ENCODE assay signal across 8 mouse cellular contexts in genomic region chr4:148139767-148140097, GRCm38 (mm10). TPM values are rescaled to one million over a fixed set of nuclear protein-coding genes. Genes with fewer than 3 reads are reported as not detected.
DNase-seq lines count a peak whose midpoint lies in the region; ATAC-seq and TF ChIP-seq lines count a peak whose summit lies in the region.

No protein-coding gene starts in this region.

- no peak for TF ChIP-seq CTCF in G1E (IDR thresholded peaks at IDR 0.05; ENCODE audit: low read depth, low read length)

- H3K27me3 ChIP-seq in heart, embryonic 11.5 days (ENCODE audit: control insufficient read depth, insufficient read depth, low read length), result peaks cover 18% of the 10 kb centered on the region
- H3K27me3 ChIP-seq in G1E (ENCODE audit: insufficient read depth, low read length), result peaks cover 22% of the 10 kb centered on the region
- H3K27me3 ChIP-seq in hindbrain, embryonic 10.5 days (ENCODE audit: insufficient read depth, poor library complexity, severe bottlenecking), result peaks cover 22% of the 10 kb centered on the region

- ATAC-seq in heart, embryonic 11.5 days (replicated peaks; ENCODE audit: insufficient number of reproducible peaks, low FRiP score, low TSS enrichment), result no peak
- peak; percentile 10; the same call in 1 of the 2 replicates for ATAC-seq in G1E (ENCODE audit: extremely low read depth, insufficient number of reproducible peaks, low FRiP score, poor library complexity, severe bottlenecking)
- peak; percentile 37 for ATAC-seq in megakaryocyte progenitor cell, adult 5-6 weeks (replicated peaks; ENCODE audit: poor library complexity)

- DNase-seq in heart, postnatal 4 days, result no peak
- DNase-seq in G1E (ENCODE audit: low spot score), result no peak
- DNase-seq in hindbrain, embryonic 10.5 days (ENCODE audit: low spot score), result no peak
- no peak for DNase-seq in urinary bladder, adult 18-20 months (ENCODE audit: low spot score in 2 of 2)
- DNase-seq in thymus, postnatal 14 days, result no peak
- no peak for DNase-seq in embryo, embryonic 10 days (ENCODE audit: low spot score)

- H3K9me3 ChIP-seq in heart, embryonic 11.5 days (replicated peaks; ENCODE audit: control insufficient read depth, low read length), result no peaks in the 10 kb centered on the region
- no peaks in the 10 kb centered on the region for H3K9me3 ChIP-seq in G1E (replicated peaks)
- H3K9me3 ChIP-seq in hindbrain, embryonic 10.5 days, result no peaks in the 10 kb centered on the region

- 1% methylated on average over 12 of the region's 12 CpGs for WGBS in heart, embryonic 11.5 days (ENCODE audit: insufficient replicate concordance)
- WGBS in hindbrain, embryonic 10.5 days, result 1% methylated on average over 12 of the region's 12 CpGs

- H3K4me2 ChIP-seq in heart, embryonic 11.5 days, result peak overlapping the region; percentile 87

- H3K27ac ChIP-seq in heart, embryonic 11.5 days (ENCODE audit: low read depth, low read length), result no peak overlapping the region
- peak overlapping the region; percentile 90 for H3K27ac ChIP-seq in hindbrain, embryonic 10.5 days

- H3K4me1 ChIP-seq in heart, embryonic 11.5 days (ENCODE audit: control insufficient read depth, insufficient read depth, low read length), result no peaks in the 10 kb centered on the region; the same call in none of the 2 replicates
- peaks cover 24% of the 10 kb centered on the region for H3K4me1 ChIP-seq in G1E (ENCODE audit: insufficient read depth, low read depth, low read length)
- peaks cover 26% of the 10 kb centered on the region for H3K4me1 ChIP-seq in hindbrain, embryonic 10.5 days (replicated peaks)

- peak overlapping the region; percentile 82 for H3K4me3 ChIP-seq in heart, embryonic 11.5 days (ENCODE audit: low read depth, low read length)
- peak overlapping the region; percentile 88 for H3K4me3 ChIP-seq in G1E (ENCODE audit: low read depth, low read length)
- peak overlapping the region; percentile 79 for H3K4me3 ChIP-seq in hindbrain, embryonic 10.5 days

- peak overlapping the region; percentile 79; the same call in 1 of the 2 replicates for H3K9ac ChIP-seq in heart, embryonic 11.5 days (ENCODE audit: low read depth, low read length)

- no peaks in the 10 kb centered on the region for H3K36me3 ChIP-seq in heart, embryonic 11.5 days (ENCODE audit: control insufficient read depth, insufficient read depth, low read length)
- peaks cover 22% of the 10 kb centered on the region for H3K36me3 ChIP-seq in G1E (replicated peaks)
- H3K36me3 ChIP-seq in hindbrain, embryonic 10.5 days, result peaks cover 15% of the 10 kb centered on the region

RNA-seq across cellular contexts. Expression of gene Draxin, which starts 9.2 kb away (rescaled TPM):
- 0.06 and 0.16 TPM in 2 replicates for polyA plus RNA-seq in heart, embryonic 11.5 days (2014; fragmentation: Nextera tagmentation; extraction: Ambion mirVana)
- total RNA-seq in heart, postnatal 4 days (2021), result not detected
- not detected in 2 replicates for total RNA-seq in G1E (2014; fragmentation: Nextera tagmentation)
- total RNA-seq in G1E (2017), result under 0.01 and 0.16 TPM in 2 replicates
- not detected in 2 replicates for polyA plus RNA-seq in G1E (2012)
- polyA plus RNA-seq in hindbrain, embryonic 10.5 days (2016; fragmentation: Nextera tagmentation; extraction: Ambion mirVana), result 6.5 and 13.1 TPM in 2 replicates
- not detected in 2 replicates for total RNA-seq in megakaryocyte progenitor cell, adult 5-6 weeks (2015)
- total RNA-seq in megakaryocyte progenitor cell, adult 5-6 weeks (2017), result not detected in 2 replicates

RNA-seq across cellular contexts. Expression of gene Mad2l2, which starts 9.5 kb away (rescaled TPM):
- polyA plus RNA-seq in heart, embryonic 11.5 days (2014; fragmentation: Nextera tagmentation; extraction: Ambion mirVana), result 45.3 and 47.2 TPM in 2 replicates
- 10 to 100 TPM; 17.9 to 19.9 TPM for total RNA-seq in heart, postnatal 4 days (2021)
- total RNA-seq in G1E (2014; fragmentation: Nextera tagmentation), result 25.1 and 40.0 TPM in 2 replicates
- total RNA-seq in G1E (2017), result 9.4 and 14.9 TPM in 2 replicates
- 23.8 and 24.6 TPM in 2 replicates for polyA plus RNA-seq in G1E (2012)
- 74.3 and 86.9 TPM in 2 replicates for polyA plus RNA-seq in hindbrain, embryonic 10.5 days (2016; fragmentation: Nextera tagmentation; extraction: Ambion mirVana)
- 28.7 and 34.0 TPM in 2 replicates for total RNA-seq in megakaryocyte progenitor cell, adult 5-6 weeks (2015)
- total RNA-seq in megakaryocyte progenitor cell, adult 5-6 weeks (2017), result 6.6 and 8.1 TPM in 2 replicates

RNA-seq across cellular contexts. Expression of gene Fbxo6, which starts 12.2 kb away (rescaled TPM):
- 23.3 and 24.5 TPM in 2 replicates for polyA plus RNA-seq in heart, embryonic 11.5 days (2014; fragmentation: Nextera tagmentation; extraction: Ambion mirVana)
- 10 to 100 TPM; 24.7 to 26.3 TPM for total RNA-seq in heart, postnatal 4 days (2021)
- 108 and 115 TPM in 2 replicates for total RNA-seq in G1E (2014; fragmentation: Nextera tagmentation)
- total RNA-seq in G1E (2017), result 34.1 and 39.7 TPM in 2 replicates
- polyA plus RNA-seq in G1E (2012), result 57.1 and 63.0 TPM in 2 replicates
- 11.0 and 15.6 TPM in 2 replicates for polyA plus RNA-seq in hindbrain, embryonic 10.5 days (2016; fragmentation: Nextera tagmentation; extraction: Ambion mirVana)
- total RNA-seq in megakaryocyte progenitor cell, adult 5-6 weeks (2015), result 19.6 and 20.1 TPM in 2 replicates
- 9.1 and 11.5 TPM in 2 replicates for total RNA-seq in megakaryocyte progenitor cell, adult 5-6 weeks (2017)

RNA-seq across cellular contexts. Expression of gene Fbxo44, which starts 20.6 kb away (rescaled TPM):
- polyA plus RNA-seq in heart, embryonic 11.5 days (2014; fragmentation: Nextera tagmentation; extraction: Ambion mirVana), result 20.4 and 24.8 TPM in 2 replicates
- total RNA-seq in heart, postnatal 4 days (2021), result 10 to 100 TPM; 18.2 to 22.7 TPM
- total RNA-seq in G1E (2014; fragmentation: Nextera tagmentation) (7.5 and 10.1 TPM in 2 replicates), G1E (2017) (5.0 and 6.6 TPM in 2 replicates)
- 3.0 and 3.3 TPM in 2 replicates for polyA plus RNA-seq in G1E (2012)
- 48.0 and 86.5 TPM in 2 replicates for polyA plus RNA-seq in hindbrain, embryonic 10.5 days (2016; fragmentation: Nextera tagmentation; extraction: Ambion mirVana)
- total RNA-seq in megakaryocyte progenitor cell, adult 5-6 weeks (2015), result 1.0 and 3.0 TPM in 2 replicates
- total RNA-seq in megakaryocyte progenitor cell, adult 5-6 weeks (2017), result 0.81 and 1.6 TPM in 2 replicates

RNA-seq across cellular contexts. Expression of gene Fbxo2, which starts 20.7 kb away (rescaled TPM):
- polyA plus RNA-seq in heart, embryonic 11.5 days (2014; fragmentation: Nextera tagmentation; extraction: Ambion mirVana), result 0.84 TPM in 2 replicates
- under 1 TPM in 1 of 2 experiments, not detected in 1; 0.27 TPM for total RNA-seq in heart, postnatal 4 days (2021)
- total RNA-seq in G1E (2014; fragmentation: Nextera tagmentation) (not detected in 2 replicates), G1E (2017) (0.49 and 0.64 TPM in 2 replicates)
- 0.12 and 0.44 TPM in 2 replicates for polyA plus RNA-seq in G1E (2012)
- 3.3 and 4.6 TPM in 2 replicates for polyA plus RNA-seq in hindbrain, embryonic 10.5 days (2016; fragmentation: Nextera tagmentation; extraction: Ambion mirVana)
- not detected in 2 replicates for total RNA-seq in megakaryocyte progenitor cell, adult 5-6 weeks (2015)
- total RNA-seq in megakaryocyte progenitor cell, adult 5-6 weeks (2017), result not detected in 2 replicates
